Mouse (Mus musculus): Measurements from ENCODE around the gene Agap1.

GRCm38 (mm10) chr1:89550061-89550869 is 95.7 kb downstream of the Agap1 start:
- TF ChIP-seq CTCF (IDR thresholded peaks at IDR 0.05; ENCODE audit: borderline replicate concordance, extremely low read depth, insufficient read depth, insufficient read length), result no peak
- TF ChIP-seq POLR2A (IDR thresholded peaks at IDR 0.05; ENCODE audit: borderline replicate concordance, extremely low read depth, insufficient read depth, insufficient read length, poor library complexity, severe bottlenecking), result no peak

Measured in brain, embryonic 14.5 days (tissue).